Mouse (Mus musculus): ENCODE results near the gene Pold1. TPM values are rescaled to one million over a fixed set of nuclear protein-coding genes. Genes with fewer than 3 reads are reported as not detected.

Gene Pold1
- polyA plus RNA-seq, 1 experiment = 18.1 TPM

- Histone ChIP-seq H3K27ac (ENCODE audit: control insufficient read depth, insufficient read depth, low read depth, low read length) (no peak overlapping the region), H3K27me3 (ENCODE audit: control insufficient read depth, insufficient read depth, low read length) (peaks cover 9% of the 10 kb centered on the region), H3K36me3 (ENCODE audit: control insufficient read depth, insufficient read depth, low read length) (no peaks in the 10 kb centered on the region), H3K4me1 (ENCODE audit: control insufficient read depth, insufficient read depth, low read length) (peaks cover 48% of the 10 kb centered on the region), H3K4me3 (ENCODE audit: control insufficient read depth, low read depth, low read length) (peak overlapping the region; percentile 72)
- TF ChIP-seq CTCF (IDR thresholded peaks at IDR 0.05; ENCODE audit: control insufficient read depth, insufficient read depth, insufficient replicate concordance, low read depth, low read length) = no peak
- TF ChIP-seq POLR2A (IDR thresholded peaks at IDR 0.05; ENCODE audit: control insufficient read depth, low read depth, low read length) = no peak
Observed at GRCm38 (mm10) chr7:44587676-44588075, 39.0 kb upstream of the Pold1 start.

- Histone ChIP-seq H3K36me3 (ENCODE audit: control insufficient read depth, insufficient read depth, low read length) (no peaks in the 10 kb centered on the region), H3K27me3 (ENCODE audit: control insufficient read depth, insufficient read depth, low read length) (peaks cover 9% of the 10 kb centered on the region; the same call in 1 of the 2 replicates), H3K4me3 (ENCODE audit: control insufficient read depth, low read depth, low read length) (peak overlapping the region; percentile 72), H3K27ac (ENCODE audit: control insufficient read depth, insufficient read depth, low read depth, low read length) (no peak overlapping the region), H3K4me1 (ENCODE audit: control insufficient read depth, insufficient read depth, low read length) (peaks cover 51% of the 10 kb centered on the region)
- no peak for TF ChIP-seq CTCF (IDR thresholded peaks at IDR 0.05; ENCODE audit: control insufficient read depth, insufficient read depth, insufficient replicate concordance, low read depth, low read length)
- TF ChIP-seq POLR2A (IDR thresholded peaks at IDR 0.05; ENCODE audit: control insufficient read depth, low read depth, low read length) = no peak
Observed at GRCm38 (mm10) chr7:44586930-44587329, 38.3 kb upstream of the Pold1 start.

GRCm38 (mm10) chr7:44586518-44586917 is 37.9 kb upstream of the Pold1 start:
- no peaks in the 10 kb centered on the region for H3K36me3 ChIP-seq (ENCODE audit: control insufficient read depth, insufficient read depth, low read length)
- no peak for TF ChIP-seq CTCF (IDR thresholded peaks at IDR 0.05; ENCODE audit: control insufficient read depth, insufficient read depth, insufficient replicate concordance, low read depth, low read length)
- no peak for TF ChIP-seq POLR2A (IDR thresholded peaks at IDR 0.05; ENCODE audit: control insufficient read depth, low read depth, low read length)
- H3K4me3 ChIP-seq (ENCODE audit: control insufficient read depth, low read depth, low read length) = peak overlapping the region; percentile 78
- H3K27ac ChIP-seq (ENCODE audit: control insufficient read depth, insufficient read depth, low read depth, low read length) = 0 out of 2 replicates have a peak overlapping the region, but pooled peaks have one; percentile 12
- peaks cover 9% of the 10 kb centered on the region; the same call in 1 of the 2 replicates for H3K27me3 ChIP-seq (ENCODE audit: control insufficient read depth, insufficient read depth, low read length)
- peaks cover 49% of the 10 kb centered on the region for H3K4me1 ChIP-seq (ENCODE audit: control insufficient read depth, insufficient read depth, low read length)

- H3K36me3 ChIP-seq (ENCODE audit: control insufficient read depth, insufficient read depth, low read length) = no peaks in the 10 kb centered on the region; the same call in 1 of the 2 replicates
- H3K27ac ChIP-seq (ENCODE audit: control insufficient read depth, insufficient read depth, low read depth, low read length) = no peak overlapping the region
- peaks cover 9% of the 10 kb centered on the region; the same call in 1 of the 2 replicates for H3K27me3 ChIP-seq (ENCODE audit: control insufficient read depth, insufficient read depth, low read length)
- peaks cover 48% of the 10 kb centered on the region for H3K4me1 ChIP-seq (ENCODE audit: control insufficient read depth, insufficient read depth, low read length)
- TF ChIP-seq CTCF (IDR thresholded peaks at IDR 0.05; ENCODE audit: control insufficient read depth, insufficient read depth, insufficient replicate concordance, low read depth, low read length) (no peak), POLR2A (IDR thresholded peaks at IDR 0.05; ENCODE audit: control insufficient read depth, low read depth, low read length) (no peak)
- peak overlapping the region; percentile 56 for H3K4me3 ChIP-seq (ENCODE audit: control insufficient read depth, low read depth, low read length)
Observed at GRCm38 (mm10) chr7:44585606-44586005, 37.0 kb upstream of the Pold1 start.

GRCm38 (mm10) chr7:44584921-44585320 is 36.3 kb upstream of the Pold1 start:
- no peak for TF ChIP-seq CTCF (IDR thresholded peaks at IDR 0.05; ENCODE audit: control insufficient read depth, insufficient read depth, insufficient replicate concordance, low read depth, low read length)
- TF ChIP-seq POLR2A (IDR thresholded peaks at IDR 0.05; ENCODE audit: control insufficient read depth, low read depth, low read length) = no peak
- H3K4me1 ChIP-seq (ENCODE audit: control insufficient read depth, insufficient read depth, low read length) = peaks cover 45% of the 10 kb centered on the region
- H3K4me3 ChIP-seq (ENCODE audit: control insufficient read depth, low read depth, low read length) = peak overlapping the region; percentile 56
- H3K27ac ChIP-seq (ENCODE audit: control insufficient read depth, insufficient read depth, low read depth, low read length) = no peak overlapping the region
- H3K27me3 ChIP-seq (ENCODE audit: control insufficient read depth, insufficient read depth, low read length) = peaks cover 9% of the 10 kb centered on the region; the same call in 1 of the 2 replicates
- no peaks in the 10 kb centered on the region; the same call in 1 of the 2 replicates for H3K36me3 ChIP-seq (ENCODE audit: control insufficient read depth, insufficient read depth, low read length)

- peak overlapping the region; percentile 63 for H3K4me3 ChIP-seq (ENCODE audit: control insufficient read depth, low read depth, low read length)
- peaks cover 9% of the 10 kb centered on the region; the same call in 1 of the 2 replicates for H3K27me3 ChIP-seq (ENCODE audit: control insufficient read depth, insufficient read depth, low read length)
- H3K36me3 ChIP-seq (ENCODE audit: control insufficient read depth, insufficient read depth, low read length) = no peaks in the 10 kb centered on the region; the same call in 1 of the 2 replicates
- no peak overlapping the region for H3K27ac ChIP-seq (ENCODE audit: control insufficient read depth, insufficient read depth, low read depth, low read length)
- peaks cover 39% of the 10 kb centered on the region for H3K4me1 ChIP-seq (ENCODE audit: control insufficient read depth, insufficient read depth, low read length)
- no peak for TF ChIP-seq CTCF (IDR thresholded peaks at IDR 0.05; ENCODE audit: control insufficient read depth, insufficient read depth, insufficient replicate concordance, low read depth, low read length)
- TF ChIP-seq POLR2A (IDR thresholded peaks at IDR 0.05; ENCODE audit: control insufficient read depth, low read depth, low read length) = no peak
Observed at GRCm38 (mm10) chr7:44584265-44584804, 35.7 kb upstream of the Pold1 start.

- Histone ChIP-seq H3K4me3 (ENCODE audit: control insufficient read depth, low read depth, low read length) (no peak overlapping the region), H3K27ac (ENCODE audit: control insufficient read depth, insufficient read depth, low read depth, low read length) (no peak overlapping the region), H3K36me3 (ENCODE audit: control insufficient read depth, insufficient read depth, low read length) (no peaks in the 10 kb centered on the region; the same call in 1 of the 2 replicates), H3K27me3 (ENCODE audit: control insufficient read depth, insufficient read depth, low read length) (peaks cover 2% of the 10 kb centered on the region; the same call in 1 of the 2 replicates), H3K4me1 (ENCODE audit: control insufficient read depth, insufficient read depth, low read length) (peaks cover 29% of the 10 kb centered on the region)
- TF ChIP-seq POLR2A (IDR thresholded peaks at IDR 0.05; ENCODE audit: control insufficient read depth, low read depth, low read length) (no peak), CTCF (IDR thresholded peaks at IDR 0.05; ENCODE audit: control insufficient read depth, insufficient read depth, insufficient replicate concordance, low read depth, low read length) (no peak)
Observed at GRCm38 (mm10) chr7:44583146-44583545, 34.5 kb upstream of the Pold1 start.
